9 mouse cellular contexts compared by ENCODE assay signal in genomic region chr17:34618999-34619398, GRCm38 (mm10). TPM values are rescaled to one million over a fixed set of nuclear protein-coding genes. Genes with fewer than 3 reads are reported as not detected.
DNase-seq lines count a peak whose midpoint lies in the region; ATAC-seq and TF ChIP-seq lines count a peak whose summit lies in the region.
"Had no signal": no experiment of that assay in that cellular context is flagged by ENCODE, and none has a peak within 500 bp of the region (broad histone marks: within the 10 kb centered on the region; RNA-seq: fewer than 3 reads in every experiment).

No protein-coding gene starts in this region.

- H3K36me3 ChIP-seq in heart, postnatal 0 days (replicated peaks; ENCODE audit: control insufficient read depth, insufficient read depth, low read length) = peaks cover 58% of the 10 kb centered on the region
- peaks cover 2% of the 10 kb centered on the region; the same call in 1 of the 2 replicates for H3K36me3 ChIP-seq in limb, embryonic 11.5 days (ENCODE audit: control insufficient read depth, insufficient read depth, low read length)

- WGBS in heart, postnatal 0 days = 20% methylated on average over 6 of the region's 6 CpGs
- WGBS in limb, embryonic 11.5 days = 21% methylated on average over 6 of the region's 6 CpGs

- no peaks in the 10 kb centered on the region for H3K27me3 ChIP-seq in heart, postnatal 0 days (ENCODE audit: control insufficient read depth, insufficient read depth, low read length)
- no peaks in the 10 kb centered on the region for H3K27me3 ChIP-seq in limb, embryonic 11.5 days (ENCODE audit: control insufficient read depth, insufficient read depth, low read length)
- H3K27me3 ChIP-seq: embryonic facial prominence, embryonic 15.5 days had no signal

- 0 out of 2 replicates have a peak, but pooled peaks have one; percentile 24 for ATAC-seq in heart, postnatal 0 days (ENCODE audit: insufficient read depth, low read depth)
- peak; percentile 84 for ATAC-seq in CD4-positive, CD25-positive, alpha-beta regulatory T cell, adult 4 months
- ATAC-seq in erythroid progenitor cell, adult 5-6 weeks (replicated peaks; ENCODE audit: low FRiP score, poor library complexity, severe bottlenecking) = peak; percentile 83
- ATAC-seq in limb, embryonic 11.5 days (ENCODE audit: insufficient number of reproducible peaks, low FRiP score, low TSS enrichment, low read depth) = no peak

- H3K4me3 ChIP-seq in heart, postnatal 0 days (ENCODE audit: low read depth, low read length) = no peak overlapping the region
- H3K4me3 ChIP-seq in limb, embryonic 11.5 days (ENCODE audit: low read depth, low read length) = no peak overlapping the region
- H3K4me3 ChIP-seq: embryonic facial prominence, embryonic 15.5 days had no signal

- DNase-seq in heart, postnatal 0 days (ENCODE audit: low spot score) = no peak
- no peak for DNase-seq in heart, adult 11 months
- DNase-seq in adrenal gland, postnatal 36 days = peak; percentile 81 to 85
- DNase-seq in limb, embryonic 11.5 days (ENCODE audit: low spot score) = peak; percentile 74
- peak; percentile 74 to 81 for DNase-seq in natural killer cell, adult 2 months (ENCODE audit: low spot score in 2 of 2)
- DNase-seq in ovary, postnatal 14 days (ENCODE audit: low spot score) = no peak

- no peak overlapping the region for H3K4me2 ChIP-seq in heart, postnatal 0 days (ENCODE audit: low read depth, low read length)
- no peak overlapping the region for H3K4me2 ChIP-seq in limb, embryonic 11.5 days (ENCODE audit: low read depth, severe bottlenecking)
- H3K4me2 ChIP-seq: embryonic facial prominence, embryonic 15.5 days had no signal

- H3K4me1 ChIP-seq in heart, postnatal 0 days (ENCODE audit: control insufficient read depth, insufficient read depth) = no peaks in the 10 kb centered on the region
- no peaks in the 10 kb centered on the region for H3K4me1 ChIP-seq in limb, embryonic 11.5 days (ENCODE audit: control insufficient read depth, insufficient read depth, low read length)
- H3K4me1 ChIP-seq: embryonic facial prominence, embryonic 15.5 days had no signal

- H3K9me3 ChIP-seq in heart, postnatal 0 days (replicated peaks; ENCODE audit: control insufficient read depth, low read length) = no peaks in the 10 kb centered on the region
- no peaks in the 10 kb centered on the region for H3K9me3 ChIP-seq in limb, embryonic 11.5 days (ENCODE audit: control insufficient read depth, low read length)
- H3K9me3 ChIP-seq: embryonic facial prominence, embryonic 15.5 days had no signal

- no peak overlapping the region for H3K27ac ChIP-seq in heart, postnatal 0 days (ENCODE audit: low read depth)
- no peak overlapping the region for H3K27ac ChIP-seq in limb, embryonic 11.5 days (replicated peaks; ENCODE audit: low read depth, low read length)
- H3K27ac ChIP-seq: embryonic facial prominence, embryonic 15.5 days had no signal

- TF ChIP-seq EP300 in heart, postnatal 0 days (IDR thresholded peaks at IDR 0.05; ENCODE audit: low read depth) = no peak

- TF ChIP-seq CTCF in heart, postnatal 0 days (IDR thresholded peaks at IDR 0.05; ENCODE audit: low read depth) = peak; percentile 81

- no peak overlapping the region for H3K9ac ChIP-seq in heart, postnatal 0 days (replicated peaks; ENCODE audit: low read depth, low read length)
- H3K9ac ChIP-seq in limb, embryonic 11.5 days (ENCODE audit: low read length) = no peak overlapping the region
- H3K9ac ChIP-seq: embryonic facial prominence, embryonic 15.5 days had no signal

RNA-seq across cellular contexts. Expression of gene Egfl8, which starts 3.2 kb away (rescaled TPM):
- 0.15 and 0.93 TPM in 2 replicates for total RNA-seq in heart, postnatal 0 days (2014; rRNA removed; ENCODE audit: low replicate concordance)
- polyA plus RNA-seq in heart, postnatal 0 days (2015; fragmentation: Nextera tagmentation; extraction: Ambion mirVana) = 0.97 and 1.3 TPM in 2 replicates
- 1 to 10 TPM; 1.9 to 2.8 TPM for polyA plus RNA-seq in CD4-positive, CD25-positive, alpha-beta regulatory T cell, adult 4 months (2017; shearing (Covaris generic))
- total RNA-seq in adrenal gland, postnatal 36 days (2021) = 1 to 10 TPM; 2.9 to 4.6 TPM
- total RNA-seq in erythroid progenitor cell, adult 5-6 weeks (2015; ENCODE audit: low replicate concordance) = 3.2 TPM in 1 of 2 replicates, not detected in the other
- not detected in 2 replicates for total RNA-seq in erythroid progenitor cell, adult 5-6 weeks (2017; ENCODE audit: low replicate concordance)
- polyA plus RNA-seq in limb, embryonic 11.5 days (2014; fragmentation: Nextera tagmentation; extraction: Ambion mirVana) = 2.8 and 3.5 TPM in 2 replicates

RNA-seq across cellular contexts. Expression of gene Ppt2, which starts 9.3 kb away (rescaled TPM):
- 35.7 and 37.4 TPM in 2 replicates for total RNA-seq in heart, postnatal 0 days (2014; rRNA removed; ENCODE audit: low replicate concordance)
- polyA plus RNA-seq in heart, postnatal 0 days (2015; fragmentation: Nextera tagmentation; extraction: Ambion mirVana) = 24.0 and 25.7 TPM in 2 replicates
- polyA plus RNA-seq in CD4-positive, CD25-positive, alpha-beta regulatory T cell, adult 4 months (2017; shearing (Covaris generic)) = 10 to 100 TPM; 20.6 to 32.2 TPM
- total RNA-seq in adrenal gland, postnatal 36 days (2021) = 10 to 100 TPM; 57.8 to 70.0 TPM
- total RNA-seq in erythroid progenitor cell, adult 5-6 weeks (2015; ENCODE audit: low replicate concordance) = 6.7 and 13.0 TPM in 2 replicates
- 3.2 and 4.0 TPM in 2 replicates for total RNA-seq in erythroid progenitor cell, adult 5-6 weeks (2017; ENCODE audit: low replicate concordance)
- polyA plus RNA-seq in limb, embryonic 11.5 days (2014; fragmentation: Nextera tagmentation; extraction: Ambion mirVana) = 24.8 and 26.1 TPM in 2 replicates

RNA-seq across cellular contexts. Expression of gene Prrt1, which starts 10.3 kb away (rescaled TPM):
- 0.35 TPM in 1 of 2 replicates, not detected in the other for total RNA-seq in heart, postnatal 0 days (2014; rRNA removed; ENCODE audit: low replicate concordance)
- 0.16 and 0.19 TPM in 2 replicates for polyA plus RNA-seq in heart, postnatal 0 days (2015; fragmentation: Nextera tagmentation; extraction: Ambion mirVana)
- polyA plus RNA-seq in CD4-positive, CD25-positive, alpha-beta regulatory T cell, adult 4 months (2017; shearing (Covaris generic)) = 1 to 10 TPM; 1.4 to 2.2 TPM
- 10 to 100 TPM in 1 of 2 experiments, 1 to 10 TPM in 1; 5.0 to 14.3 TPM for total RNA-seq in adrenal gland, postnatal 36 days (2021)
- total RNA-seq in erythroid progenitor cell, adult 5-6 weeks (2015; ENCODE audit: low replicate concordance) = not detected in 2 replicates
- total RNA-seq in erythroid progenitor cell, adult 5-6 weeks (2017; ENCODE audit: low replicate concordance) = not detected in 2 replicates
- 0.17 and 0.20 TPM in 2 replicates for polyA plus RNA-seq in limb, embryonic 11.5 days (2014; fragmentation: Nextera tagmentation; extraction: Ambion mirVana)

RNA-seq across cellular contexts. Expression of gene Agpat1, which starts 14.9 kb away (rescaled TPM):
- 112 and 120 TPM in 2 replicates for total RNA-seq in heart, postnatal 0 days (2014; rRNA removed; ENCODE audit: low replicate concordance)
- polyA plus RNA-seq in heart, postnatal 0 days (2015; fragmentation: Nextera tagmentation; extraction: Ambion mirVana) = 39.1 and 39.6 TPM in 2 replicates
- 10 to 100 TPM; 16.9 to 19.2 TPM for polyA plus RNA-seq in CD4-positive, CD25-positive, alpha-beta regulatory T cell, adult 4 months (2017; shearing (Covaris generic))
- total RNA-seq in adrenal gland, postnatal 36 days (2021) = 100 to 1,000 TPM in 1 of 2 experiments, 10 to 100 TPM in 1; 99.4 to 109 TPM
- total RNA-seq in erythroid progenitor cell, adult 5-6 weeks (2015; ENCODE audit: low replicate concordance) = 12.6 and 17.3 TPM in 2 replicates
- 8.0 and 10.3 TPM in 2 replicates for total RNA-seq in erythroid progenitor cell, adult 5-6 weeks (2017; ENCODE audit: low replicate concordance)
- 58.2 and 74.8 TPM in 2 replicates for polyA plus RNA-seq in limb, embryonic 11.5 days (2014; fragmentation: Nextera tagmentation; extraction: Ambion mirVana)

RNA-seq across cellular contexts. Expression of gene Rnf5, which starts 15.5 kb away (rescaled TPM):
- 29.6 and 42.5 TPM in 2 replicates for total RNA-seq in heart, postnatal 0 days (2014; rRNA removed; ENCODE audit: low replicate concordance)
- 79.9 and 86.5 TPM in 2 replicates for polyA plus RNA-seq in heart, postnatal 0 days (2015; fragmentation: Nextera tagmentation; extraction: Ambion mirVana)
- 10 to 100 TPM; 68.0 to 75.0 TPM for polyA plus RNA-seq in CD4-positive, CD25-positive, alpha-beta regulatory T cell, adult 4 months (2017; shearing (Covaris generic))
- 10 to 100 TPM; 67.7 to 86.5 TPM for total RNA-seq in adrenal gland, postnatal 36 days (2021)
- 39.4 and 63.8 TPM in 2 replicates for total RNA-seq in erythroid progenitor cell, adult 5-6 weeks (2015; ENCODE audit: low replicate concordance)
- total RNA-seq in erythroid progenitor cell, adult 5-6 weeks (2017; ENCODE audit: low replicate concordance) = 16.6 and 24.9 TPM in 2 replicates
- 111 TPM in 2 replicates for polyA plus RNA-seq in limb, embryonic 11.5 days (2014; fragmentation: Nextera tagmentation; extraction: Ambion mirVana)

Comparison
In these comparisons a context has a peak if more than half of its experiments do, and no peak if none do; other contexts are left out.
1. DNase-seq: peak in adrenal gland, postnatal 36 days (2 of 2), limb, embryonic 11.5 days (single experiment) and natural killer cell, adult 2 months (2 of 2); none in heart, postnatal 0 days (single experiment), heart, adult 11 months (single experiment) and ovary, postnatal 14 days (single experiment).